Mouse (Mus musculus): ENCODE results near the gene Ppp1ca. TPM values are rescaled to one million over a fixed set of nuclear protein-coding genes. Genes with fewer than 3 reads are reported as not detected.

Ppp1ca gene
- 375 and 508 TPM in 2 replicates for polyA plus RNA-seq (2012; rRNA removed)

GRCm38 (mm10) chr19:4191528-4192250 is at the start of gene Ppp1ca:
Ppp1ca (plus strand) TSS chr19:4192065.

GRCm38 (mm10) chr19:4143759-4144268 is 48.1 kb upstream of the Ppp1ca start, which contains the start of gene Cabp4:
Cabp4 (minus strand) TSS chr19:4144033.

GRCm38 (mm10) chr19:4148491-4148806 is 43.4 kb upstream of the Ppp1ca start, which contains the start of gene Coro1b:
Coro1b (plus strand) TSS chr19:4148619.

GRCm38 (mm10) chr19:4153232-4153654 is 38.6 kb upstream of the Ppp1ca start, which contains the start of gene Ptprcap:
Ptprcap (plus strand) TSS chr19:4153604.

GRCm38 (mm10) chr19:4162646-4163542 is 29.0 kb upstream of the Ppp1ca start, which contains the start of gene Rps6kb2:
Rps6kb2 (minus strand) TSS chr19:4163354.

GRCm38 (mm10) chr19:4175368-4175947 is 16.4 kb upstream of the Ppp1ca start, which contains the start of gene Carns1:
Carns1 (minus strand) TSS chr19:4175479.

GRCm38 (mm10) chr19:4190831-4191334 is 982 bp upstream of the Ppp1ca start, which contains the start of gene Tbc1d10c:
Tbc1d10c (minus strand) TSS chr19:4191284.

GRCm38 (mm10) chr19:4201291-4201909 is 9.5 kb downstream of the Ppp1ca start, which contains the start of gene Rad9a:
Rad9a (minus strand) TSS chr19:4201662.

GRCm38 (mm10) chr19:4214071-4214770 is 22.4 kb downstream of the Ppp1ca start, which contains the start of the genes Clcf1 and AC109138.7:
Clcf1 (plus strand) TSS chr19:4214238.
AC109138.7 (plus strand) TSS chr19:4214357.

GRCm38 (mm10) chr19:4231253-4232185 is 39.7 kb downstream of the Ppp1ca start, which contains the start of gene Pold4:
Pold4 (plus strand) TSS chr19:4231899.

Other genes with a start within 250 kb of the Ppp1ca start
- not detected in 2 replicates for gene Aldh3b3, start 233.4 kb upstream of the Ppp1ca start, polyA plus RNA-seq (2012; rRNA removed)
- 0.38 and 0.76 TPM in 2 replicates for gene Aldh3b2, start 219.7 kb upstream of the Ppp1ca start, polyA plus RNA-seq (2012; rRNA removed)
- gene Acy3, start 205.5 kb upstream of the Ppp1ca start, polyA plus RNA-seq (2012; rRNA removed), result 2.2 and 3.4 TPM in 2 replicates
- gene Tbx10, start 199.3 kb upstream of the Ppp1ca start, polyA plus RNA-seq (2012; rRNA removed), result 0.11 and 0.15 TPM in 2 replicates
- 4.7 and 10.6 TPM in 2 replicates for gene Nudt8, start 191.5 kb upstream of the Ppp1ca start, polyA plus RNA-seq (2012; rRNA removed)
- 2.9 and 4.4 TPM in 2 replicates for gene Gm49405, start 191.4 kb upstream of the Ppp1ca start, polyA plus RNA-seq (2012; rRNA removed)
- 8.2 and 13.0 TPM in 2 replicates for gene Doc2g, start 188.8 kb upstream of the Ppp1ca start, polyA plus RNA-seq (2012; rRNA removed)
- gene Ndufv1, start 179.3 kb upstream of the Ppp1ca start, polyA plus RNA-seq (2012; rRNA removed), result 153 and 167 TPM in 2 replicates
- 218 and 263 TPM in 2 replicates for gene Gstp1, start 154.1 kb upstream of the Ppp1ca start, polyA plus RNA-seq (2012; rRNA removed)
- 0.24 and 9.3 TPM in 2 replicates for gene Gstp2, start 146.0 kb upstream of the Ppp1ca start, polyA plus RNA-seq (2012; rRNA removed)
- gene Gstp3, start 132.5 kb upstream of the Ppp1ca start, polyA plus RNA-seq (2012; rRNA removed), result 0.98 and 2.2 TPM in 2 replicates
- gene Cabp2, start 110.5 kb upstream of the Ppp1ca start, polyA plus RNA-seq (2012; rRNA removed), result 0.07 TPM in 1 of 2 replicates, not detected in the other
- gene Cdk2ap2, start 94.9 kb upstream of the Ppp1ca start, polyA plus RNA-seq (2012; rRNA removed), result 33.8 and 35.4 TPM in 2 replicates
- gene Pitpnm1, start 92.1 kb upstream of the Ppp1ca start, polyA plus RNA-seq (2012; rRNA removed), result 23.9 and 25.8 TPM in 2 replicates
- 53.3 and 100 TPM in 2 replicates for gene Aip, start 66.2 kb upstream of the Ppp1ca start, polyA plus RNA-seq (2012; rRNA removed)
- 0.02 and 0.06 TPM in 2 replicates for gene Gpr152, start 52.3 kb upstream of the Ppp1ca start, polyA plus RNA-seq (2012; rRNA removed)
- gene Cabp4, start 48.0 kb upstream of the Ppp1ca start, polyA plus RNA-seq (2012; rRNA removed), result 0.05 and 0.11 TPM in 2 replicates
- gene Coro1b, start 43.4 kb upstream of the Ppp1ca start, polyA plus RNA-seq (2012; rRNA removed), result 168 and 188 TPM in 2 replicates
- gene Ptprcap, start 38.5 kb upstream of the Ppp1ca start, polyA plus RNA-seq (2012; rRNA removed), result 2.7 and 3.3 TPM in 2 replicates
- gene Rps6kb2, start 28.7 kb upstream of the Ppp1ca start, polyA plus RNA-seq (2012; rRNA removed), result 51.0 and 60.7 TPM in 2 replicates
- gene Carns1, start 16.6 kb upstream of the Ppp1ca start, polyA plus RNA-seq (2012; rRNA removed), result 3.5 and 4.1 TPM in 2 replicates
- gene Tbc1d10c, start 781 bp upstream of the Ppp1ca start, polyA plus RNA-seq (2012; rRNA removed), result 1.8 and 2.9 TPM in 2 replicates
- gene Rad9a, start 9.6 kb downstream of the Ppp1ca start, polyA plus RNA-seq (2012; rRNA removed), result 37.9 and 54.0 TPM in 2 replicates
- gene Clcf1, start 22.2 kb downstream of the Ppp1ca start, polyA plus RNA-seq (2012; rRNA removed), result 2.9 and 11.1 TPM in 2 replicates
- gene AC109138.7, start 22.3 kb downstream of the Ppp1ca start, polyA plus RNA-seq (2012; rRNA removed), result not detected in 2 replicates
- gene Pold4, start 39.8 kb downstream of the Ppp1ca start, polyA plus RNA-seq (2012; rRNA removed), result 11.8 and 19.7 TPM in 2 replicates
- 14.4 and 16.9 TPM in 2 replicates for gene Ssh3, start 77.1 kb downstream of the Ppp1ca start, polyA plus RNA-seq (2012; rRNA removed)
- 16.2 and 18.8 TPM in 2 replicates for gene Ankrd13d, start 91.1 kb downstream of the Ppp1ca start, polyA plus RNA-seq (2012; rRNA removed)
- gene Grk2, start 114.2 kb downstream of the Ppp1ca start, polyA plus RNA-seq (2012; rRNA removed), result 71.3 and 119 TPM in 2 replicates
- 56.7 and 88.6 TPM in 2 replicates for gene Kdm2a, start 206.2 kb downstream of the Ppp1ca start, polyA plus RNA-seq (2012; rRNA removed)
- 10.2 and 16.9 TPM in 2 replicates for gene Rhod, start 247.4 kb downstream of the Ppp1ca start, polyA plus RNA-seq (2012; rRNA removed)